Mouse (Mus musculus): ENCODE measurements around the gene Ms4a10. TPM values are rescaled to one million over a fixed set of nuclear protein-coding genes. Genes with fewer than 3 reads are reported as not detected.

The Ms4a10 gene
- total RNA-seq (2014; rRNA removed): not detected in 2 replicates
- not detected in 2 replicates for polyA plus RNA-seq (2015; fragmentation: Nextera tagmentation; extraction: Ambion mirVana)

DNA sequence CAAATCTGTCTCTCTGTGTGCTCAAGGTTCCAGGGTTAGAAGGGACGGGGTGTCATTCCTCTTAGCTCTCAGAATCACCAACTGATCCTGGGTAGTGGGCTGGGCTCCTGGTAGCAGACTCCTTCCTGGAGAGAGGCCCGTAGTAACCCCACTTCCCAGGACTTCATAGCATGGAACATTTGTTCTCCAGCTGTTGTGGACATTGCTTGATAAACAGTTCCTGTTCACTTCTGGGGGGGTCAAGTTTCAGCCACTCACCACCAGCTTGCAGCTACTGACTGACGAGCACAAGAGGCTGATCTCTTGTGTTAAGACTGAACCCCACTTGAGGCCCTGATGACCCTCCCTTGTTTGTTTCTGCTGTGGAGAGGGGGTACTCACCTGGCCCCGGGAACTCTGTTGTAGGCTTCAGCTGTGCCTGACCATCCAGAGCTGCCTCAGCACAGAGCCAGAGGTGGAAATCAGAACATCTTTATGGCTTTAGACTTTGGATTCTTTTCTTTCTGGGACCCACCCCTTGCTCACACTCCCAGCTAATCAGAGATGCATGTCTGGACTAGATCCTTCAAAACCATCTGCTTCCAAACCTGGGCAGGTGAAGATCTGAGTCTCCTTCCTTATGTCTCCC lies at the start of gene Ms4a10:
Gene Ms4a10 (minus strand): TSS at position 433 of the 628 bp plus-strand sequence.
- WGBS: 74% methylated on average over 4 of the region's 4 CpGs
- no peak within 1 kb of the TSS for H3K27ac ChIP-seq
- no peaks in the 10 kb centered on the region for H3K27me3 ChIP-seq (ENCODE audit: insufficient read depth, low read length)
- H3K9ac ChIP-seq (replicated peaks; ENCODE audit: low read length): no peak within 1 kb of the TSS
- no peak for ATAC-seq
- DNase-seq (ENCODE audit: low spot score): no peak
- H3K4me2 ChIP-seq (ENCODE audit: low read depth, low read length): no peak within 1 kb of the TSS
- H3K4me3 ChIP-seq (ENCODE audit: low read length): no peak within 1 kb of the TSS
- no peak for TF ChIP-seq CTCF (IDR thresholded peaks at IDR 0.05; ENCODE audit: low read depth)
- H3K9me3 ChIP-seq (ENCODE audit: low read length): 0 out of 2 replicates have a peak, but pooled peaks cover 3% of the 10 kb centered on the region
- no peaks in the 10 kb centered on the region for H3K4me1 ChIP-seq (ENCODE audit: insufficient read depth, low read length)
- no peaks in the 10 kb centered on the region for H3K36me3 ChIP-seq (ENCODE audit: insufficient read depth, low read length)

DNA sequence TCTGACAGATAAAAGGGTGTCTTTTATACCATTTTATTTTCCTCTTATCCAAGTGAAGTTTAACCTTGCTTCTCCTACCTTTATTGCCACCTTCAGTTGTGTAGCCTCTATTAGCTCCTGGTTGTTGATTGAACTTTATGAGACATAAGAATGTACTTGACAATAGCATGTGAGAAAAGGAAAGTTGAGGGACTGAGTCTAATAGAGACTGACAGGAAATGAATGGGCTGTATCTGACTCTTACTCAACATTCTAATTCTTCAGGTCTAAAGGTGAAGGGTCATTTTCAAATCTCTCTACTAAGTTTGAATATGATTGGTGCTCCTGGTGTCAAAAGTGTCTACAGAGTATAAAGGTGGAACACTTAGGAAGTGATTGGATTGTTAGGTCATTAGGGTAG lies 47.9 kb upstream of the Ms4a10 start:
- H3K27me3 ChIP-seq (ENCODE audit: insufficient read depth, low read length): no peaks in the 10 kb centered on the region
- no peak overlapping the region for H3K9ac ChIP-seq (replicated peaks; ENCODE audit: low read length)
- no peak overlapping the region for H3K27ac ChIP-seq
- ATAC-seq (no peak), DNase-seq (ENCODE audit: low spot score) (no peak)
- H3K4me1 ChIP-seq (ENCODE audit: insufficient read depth, low read length): no peaks in the 10 kb centered on the region
- no peak for TF ChIP-seq CTCF (IDR thresholded peaks at IDR 0.05; ENCODE audit: low read depth)
- H3K9me3 ChIP-seq (ENCODE audit: low read length): no peaks in the 10 kb centered on the region
- H3K36me3 ChIP-seq (ENCODE audit: insufficient read depth, low read length): no peaks in the 10 kb centered on the region
- H3K4me2 ChIP-seq (ENCODE audit: low read depth, low read length): no peak overlapping the region
- H3K4me3 ChIP-seq (ENCODE audit: low read length): no peak overlapping the region

DNA sequence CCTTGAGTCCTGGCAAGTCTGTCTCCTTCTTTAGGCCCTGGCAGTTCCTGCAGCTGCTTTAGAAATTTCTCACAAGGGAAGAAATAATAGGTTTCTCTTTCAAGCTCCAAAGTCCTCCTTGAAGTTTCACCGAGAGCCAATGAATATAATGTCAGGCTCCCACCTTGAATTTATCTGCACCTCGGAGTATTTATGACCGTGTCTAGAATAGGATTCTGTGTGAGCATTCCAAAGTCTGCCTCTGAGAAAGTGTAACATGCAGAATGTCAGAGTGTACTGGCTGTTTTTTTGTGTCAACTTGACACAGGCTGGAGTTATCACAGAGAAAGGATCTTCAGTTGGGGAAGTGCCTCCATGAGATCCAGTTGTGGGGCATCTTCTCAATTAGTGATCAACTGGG lies 43.4 kb upstream of the Ms4a10 start, which contains the start of gene Ms4a18:
Gene Ms4a18 (minus strand): TSS at position 141 of the 400 bp plus-strand sequence.
- H3K27me3 ChIP-seq (ENCODE audit: insufficient read depth, low read length): no peaks in the 10 kb centered on the region
- H3K4me2 ChIP-seq (ENCODE audit: low read depth, low read length): no peak within 1 kb of the TSS
- ATAC-seq: no peak
- no peaks in the 10 kb centered on the region for H3K4me1 ChIP-seq (ENCODE audit: insufficient read depth, low read length)
- no peaks in the 10 kb centered on the region for H3K36me3 ChIP-seq (ENCODE audit: insufficient read depth, low read length)
- H3K27ac ChIP-seq: no peak within 1 kb of the TSS
- WGBS: 92% methylated on average over 3 of the region's 3 CpGs
- TF ChIP-seq CTCF (IDR thresholded peaks at IDR 0.05; ENCODE audit: low read depth): no peak
- no peak within 1 kb of the TSS for H3K9ac ChIP-seq (replicated peaks; ENCODE audit: low read length)
- no peaks in the 10 kb centered on the region for H3K9me3 ChIP-seq (ENCODE audit: low read length)
- no peak within 1 kb of the TSS for H3K4me3 ChIP-seq (ENCODE audit: low read length)
- no peak for DNase-seq (ENCODE audit: low spot score)

DNA sequence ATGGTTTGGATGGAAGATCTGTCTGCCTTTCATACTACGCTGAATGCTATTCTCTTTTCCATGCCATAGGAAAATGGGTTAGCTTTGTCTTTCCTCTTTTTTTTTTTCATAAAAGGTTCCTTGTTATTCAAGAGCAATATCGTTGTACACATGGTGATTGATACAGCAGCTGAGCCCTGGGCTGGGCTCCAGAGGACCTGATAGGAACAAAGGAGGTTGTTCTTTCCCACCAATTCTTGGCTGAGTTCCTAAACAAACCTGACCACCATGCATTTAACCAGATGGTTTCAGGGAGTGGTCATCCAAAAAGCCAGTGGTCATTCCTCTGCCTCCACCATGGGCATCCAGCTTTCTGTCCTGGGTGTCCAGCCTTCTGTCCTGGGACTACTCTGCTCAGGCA lies 42.8 kb upstream of the Ms4a10 start:
- Histone ChIP-seq H3K27ac (no peak overlapping the region), H3K9ac (replicated peaks; ENCODE audit: low read length) (no peak overlapping the region), H3K4me3 (ENCODE audit: low read length) (no peak overlapping the region), H3K9me3 (ENCODE audit: low read length) (no peaks in the 10 kb centered on the region), H3K27me3 (ENCODE audit: insufficient read depth, low read length) (no peaks in the 10 kb centered on the region), H3K4me2 (ENCODE audit: low read depth, low read length) (no peak overlapping the region), H3K4me1 (ENCODE audit: insufficient read depth, low read length) (no peaks in the 10 kb centered on the region), H3K36me3 (ENCODE audit: insufficient read depth, low read length) (no peaks in the 10 kb centered on the region)
- ATAC-seq (no peak), DNase-seq (ENCODE audit: low spot score) (no peak)
- no peak for TF ChIP-seq CTCF (IDR thresholded peaks at IDR 0.05; ENCODE audit: low read depth)
- 53% methylated on average over 2 of the region's 2 CpGs for whole genome bisulfite sequencing

DNA sequence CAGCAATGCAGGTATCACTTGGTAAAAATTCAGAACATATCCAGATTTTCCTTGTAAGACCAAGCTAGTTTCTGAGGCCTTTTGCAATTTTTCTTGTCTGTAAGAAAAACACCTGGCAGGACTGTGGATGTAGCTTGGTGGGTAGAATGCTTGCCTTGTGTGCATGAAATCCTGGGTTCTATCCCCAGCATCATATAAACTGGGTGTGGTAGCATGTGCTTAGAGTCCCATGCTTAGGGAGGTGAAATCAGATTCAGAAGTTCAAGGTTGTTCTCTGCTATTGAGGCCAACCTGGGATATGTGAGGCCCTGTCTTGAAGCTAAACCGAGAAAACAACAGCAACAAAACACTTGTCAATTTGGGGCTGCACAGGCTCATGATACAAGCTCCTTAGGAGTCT lies 41.5 kb upstream of the Ms4a10 start:
- no peak for TF ChIP-seq CTCF (IDR thresholded peaks at IDR 0.05; ENCODE audit: low read depth)
- ATAC-seq: no peak
- no peaks in the 10 kb centered on the region for H3K36me3 ChIP-seq (ENCODE audit: insufficient read depth, low read length)
- no peaks in the 10 kb centered on the region for H3K9me3 ChIP-seq (ENCODE audit: low read length)
- H3K4me1 ChIP-seq (ENCODE audit: insufficient read depth, low read length): no peaks in the 10 kb centered on the region
- H3K27me3 ChIP-seq (ENCODE audit: insufficient read depth, low read length): no peaks in the 10 kb centered on the region
- no peak overlapping the region for H3K4me3 ChIP-seq (ENCODE audit: low read length)
- WGBS: 77% methylated on average over 1 of the region's 1 CpGs
- H3K4me2 ChIP-seq (ENCODE audit: low read depth, low read length): no peak overlapping the region
- no peak overlapping the region for H3K27ac ChIP-seq
- DNase-seq (ENCODE audit: low spot score): no peak
- no peak overlapping the region for H3K9ac ChIP-seq (replicated peaks; ENCODE audit: low read length)

DNA sequence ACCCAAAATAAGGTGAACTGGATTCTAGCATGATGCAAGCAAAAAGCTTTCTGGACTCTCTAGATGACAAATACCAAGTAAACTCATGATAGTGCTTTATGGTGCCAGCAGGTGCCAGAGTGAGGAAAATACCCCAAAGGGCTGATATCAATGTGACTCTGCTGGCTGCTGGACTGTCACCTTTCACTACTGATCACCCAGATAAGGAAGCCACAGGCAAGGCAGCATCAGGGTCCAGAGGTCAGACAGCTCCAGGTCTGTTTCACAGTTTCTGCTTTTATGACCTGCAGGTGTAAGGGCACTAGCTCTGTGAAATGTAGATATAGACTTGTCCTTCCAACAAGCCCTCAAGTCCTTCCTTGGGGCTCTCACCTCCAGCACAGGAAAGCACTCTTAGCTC lies 41.0 kb upstream of the Ms4a10 start:
- no peak for ATAC-seq
- Histone ChIP-seq H3K9ac (replicated peaks; ENCODE audit: low read length) (no peak overlapping the region), H3K4me2 (ENCODE audit: low read depth, low read length) (no peak overlapping the region), H3K36me3 (ENCODE audit: insufficient read depth, low read length) (no peaks in the 10 kb centered on the region), H3K4me3 (ENCODE audit: low read length) (no peak overlapping the region), H3K27me3 (ENCODE audit: insufficient read depth, low read length) (no peaks in the 10 kb centered on the region), H3K27ac (no peak overlapping the region), H3K9me3 (ENCODE audit: low read length) (no peaks in the 10 kb centered on the region), H3K4me1 (ENCODE audit: insufficient read depth, low read length) (no peaks in the 10 kb centered on the region)
- no peak for DNase-seq (ENCODE audit: low spot score)
- no peak for TF ChIP-seq CTCF (IDR thresholded peaks at IDR 0.05; ENCODE audit: low read depth)

DNA sequence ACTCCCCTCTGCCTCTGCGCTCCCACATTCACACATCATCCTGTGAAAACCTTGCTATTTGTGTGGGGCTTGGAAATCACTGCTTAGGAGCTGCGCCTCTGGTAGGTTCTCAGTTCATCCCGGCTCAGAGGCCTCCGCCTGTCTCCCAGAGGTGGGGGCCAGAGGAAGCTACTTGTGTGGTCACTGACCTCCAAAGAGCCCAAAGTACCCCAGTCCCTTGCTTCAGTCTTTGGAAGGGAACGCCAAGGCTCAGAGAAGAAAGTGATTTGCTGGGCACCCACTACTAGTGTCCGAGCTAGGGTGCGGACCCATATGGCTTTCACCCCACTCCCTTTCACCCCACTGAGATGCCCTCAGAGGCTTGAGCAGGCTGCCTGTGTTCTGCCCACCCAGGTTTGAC lies 18.7 kb upstream of the Ms4a10 start, which contains the start of gene Ms4a15:
Gene Ms4a15 (minus strand): TSS at position 101 of the 400 bp plus-strand sequence.
- Histone ChIP-seq H3K36me3 (ENCODE audit: insufficient read depth, low read length) (no peaks in the 10 kb centered on the region), H3K4me3 (ENCODE audit: low read length) (no peak within 1 kb of the TSS), H3K4me2 (ENCODE audit: low read depth, low read length) (no peak within 1 kb of the TSS), H3K27ac (no peak within 1 kb of the TSS), H3K9ac (replicated peaks; ENCODE audit: low read length) (no peak within 1 kb of the TSS), H3K9me3 (ENCODE audit: low read length) (no peaks in the 10 kb centered on the region), H3K4me1 (ENCODE audit: insufficient read depth, low read length) (no peaks in the 10 kb centered on the region), H3K27me3 (ENCODE audit: insufficient read depth, low read length) (no peaks in the 10 kb centered on the region)
- DNase-seq (ENCODE audit: low spot score) (no peak), ATAC-seq (no peak)
- TF ChIP-seq CTCF (IDR thresholded peaks at IDR 0.05; ENCODE audit: low read depth): no peak
- 87% methylated on average over 7 of the region's 7 CpGs for WGBS
